Mouse (Mus musculus) MEL (cell line): ENCODE data around the gene Pxylp1. TPM values are rescaled to one million over a fixed set of nuclear protein-coding genes. Genes with fewer than 3 reads are reported as not detected.
A peak's percentile ranks its signal among the peaks of the same experiment; 100 is the strongest.

Experiments
- DNase-seq: peaks from one replicate; pipeline ENCODE4 v3.0.0; 2011; ENCODE audit warnings: low read depth, low spot score
- H3K27ac ChIP-seq: 2 replicates; pipeline ENCODE4 v1.5.1; 2012; ENCODE audit warnings: low read depth, mild to moderate bottlenecking, control low read depth, low read length, moderate library complexity; ENCODE audit not compliant: control insufficient read depth
- H3K27me3 ChIP-seq, 2 experiments: fragments of 150-350 bp in 1 of 2; sonication (generic) in 1 of 2; 2 replicates each; pipeline ENCODE4 v1.6.1; 2012; ENCODE audit warnings: low read length in 2 of 2, mild to moderate bottlenecking in 2 of 2, improper control_type of control experiment in 1 of 2, moderate library complexity in 1 of 2; ENCODE audit not compliant: insufficient read depth in 2 of 2, control insufficient read depth in 1 of 2
- H3K36me3 ChIP-seq, 2 experiments: 2 replicates each; pipeline ENCODE4 v1.6.1; 2012 to 2014; ENCODE audit warnings: low read length in 2 of 2, improper control_type of control experiment in 1 of 2, inconsistent platforms in 1 of 2, mild to moderate bottlenecking in 1 of 2; ENCODE audit not compliant: insufficient read depth in 2 of 2, control insufficient read depth in 1 of 2
- H3K4me1 ChIP-seq, 2 experiments: fragments of 150-350 bp in 1 of 2; sonication (generic) in 1 of 2; 2 replicates each; pipeline ENCODE4 v1.6.1; 2012; ENCODE audit warnings: low read length in 2 of 2, improper control_type of control experiment in 1 of 2, mild to moderate bottlenecking in 1 of 2; ENCODE audit not compliant: insufficient read depth in 2 of 2, control insufficient read depth in 1 of 2
- H3K4me3 ChIP-seq, 2 experiments: fragments of 150-350 bp in 1 of 2; sonication (generic) in 1 of 2; 2 replicates each; pipeline ENCODE4 v1.5.1; 2012; ENCODE audit warnings: low read depth in 2 of 2, low read length in 2 of 2, mild to moderate bottlenecking in 2 of 2, moderate library complexity in 2 of 2, control low read depth in 1 of 2, improper control_type of control experiment in 1 of 2; ENCODE audit not compliant: control insufficient read depth in 1 of 2, insufficient read depth in 1 of 2
- H3K79me2 ChIP-seq: 2 replicates; pipeline ENCODE4 v1.6.1; 2012; ENCODE audit warnings: mild to moderate bottlenecking, low read length, moderate library complexity; ENCODE audit not compliant: control insufficient read depth, poor library complexity, insufficient read depth
- H3K9ac ChIP-seq: 2 replicates; pipeline ENCODE4 v1.6.1; 2012; ENCODE audit warnings: low read depth, mild to moderate bottlenecking, control low read depth, low read length, moderate library complexity; ENCODE audit not compliant: control insufficient read depth, poor library complexity, severe bottlenecking
- H3K9me3 ChIP-seq: fragments of 150-350 bp; sonication (generic); replicated peaks from 2 replicates; pipeline ENCODE4 v1.6.1; 2012; ENCODE audit warnings: mild to moderate bottlenecking, low read length, improper control_type of control experiment, moderate library complexity; ENCODE audit not compliant: insufficient read depth
- CHD1 ChIP-seq: IDR thresholded peaks from 2 replicates; pipeline ENCODE4 v1.6.1; 2012; ENCODE audit warnings: low read depth, mild to moderate bottlenecking, inconsistent platforms, low read length, improper control_type of control experiment
- CHD2 ChIP-seq: IDR thresholded peaks from 2 replicates; pipeline ENCODE4 v1.6.1; 2011; ENCODE audit warnings: low read length, improper control_type of control experiment
- CTCF ChIP-seq, 3 experiments: IDR thresholded peaks in 2 of 3; conservative IDR thresholded peaks in 1 of 3; 2 replicates each; pipeline ENCODE4 v1.5.1; 2011 to 2012; ENCODE audit warnings: low read length in 3 of 3, low read depth in 2 of 3, mild to moderate bottlenecking in 2 of 3, improper control_type of control experiment in 1 of 3, inconsistent platforms in 1 of 3, mixed read lengths in 1 of 3, moderate library complexity in 1 of 3; ENCODE audit not compliant: control insufficient read depth in 1 of 3, insufficient read depth in 1 of 3, poor library complexity in 1 of 3, severe bottlenecking in 1 of 3
- ELF1 ChIP-seq: IDR thresholded peaks from 2 replicates; pipeline ENCODE4 v1.6.1; 2014; ENCODE audit warnings: low read depth, mild to moderate bottlenecking, inconsistent platforms, low read length, improper control_type of control experiment, moderate library complexity
- EP300 ChIP-seq, 2 experiments: IDR thresholded peaks; 2 replicates each; pipeline ENCODE4 v1.6.1; 2011; ENCODE audit warnings: improper control_type of control experiment in 2 of 2, low read length in 2 of 2, low read depth in 1 of 2, mild to moderate bottlenecking in 1 of 2
- ETS1 ChIP-seq: IDR thresholded peaks from 2 replicates; pipeline ENCODE4 v1.6.1; 2012; ENCODE audit warnings: low read depth, mild to moderate bottlenecking, inconsistent platforms, low read length, improper control_type of control experiment, moderate library complexity
- GATA1 ChIP-seq: IDR thresholded peaks from 2 replicates; pipeline ENCODE4 v1.6.1; 2011; ENCODE audit warnings: low read depth, low read length, improper control_type of control experiment
- HCFC1 ChIP-seq: IDR thresholded peaks from 2 replicates; pipeline ENCODE4 v1.6.1; 2012; ENCODE audit warnings: low read depth, mild to moderate bottlenecking, inconsistent platforms, low read length, improper control_type of control experiment, moderate library complexity
- MAFK ChIP-seq: IDR thresholded peaks from 2 replicates; pipeline ENCODE4 v1.6.1; 2011; ENCODE audit warnings: low read depth, mild to moderate bottlenecking, low read length, improper control_type of control experiment, borderline replicate concordance
- MAX ChIP-seq: IDR thresholded peaks from 2 replicates; pipeline ENCODE4 v1.6.1; 2011; ENCODE audit warnings: low read length, improper control_type of control experiment
- MEF2A ChIP-seq: IDR thresholded peaks from 2 replicates; pipeline ENCODE4 v1.6.1; 2014; ENCODE audit warnings: low read depth, mild to moderate bottlenecking, inconsistent platforms, low read length, improper control_type of control experiment; ENCODE audit not compliant: poor library complexity, insufficient replicate concordance, severe bottlenecking; ENCODE audit errors: extremely low read depth
- MXI1 ChIP-seq: IDR thresholded peaks from 2 replicates; pipeline ENCODE4 v1.6.1; 2011; ENCODE audit warnings: mild to moderate bottlenecking, low read depth, low read length, improper control_type of control experiment
- MYC ChIP-seq: IDR thresholded peaks from 2 replicates; pipeline ENCODE4 v1.6.1; 2011; ENCODE audit warnings: low read depth, mild to moderate bottlenecking, low read length, improper control_type of control experiment, moderate library complexity
- POLR2AphosphoS2 ChIP-seq: IDR thresholded peaks from 2 replicates; pipeline ENCODE4 v1.6.1; 2011; ENCODE audit warnings: low read length, improper control_type of control experiment
- RAD21 ChIP-seq: IDR thresholded peaks from 2 replicates; pipeline ENCODE4 v1.6.1; 2011; ENCODE audit warnings: mild to moderate bottlenecking, low read depth, low read length, improper control_type of control experiment
- RCOR1 ChIP-seq: IDR thresholded peaks from 2 replicates; pipeline ENCODE4 v1.6.1; 2012; ENCODE audit warnings: low read depth, mild to moderate bottlenecking, inconsistent platforms, low read length, improper control_type of control experiment
- SIN3A ChIP-seq: IDR thresholded peaks from 2 replicates; pipeline ENCODE4 v1.6.1; 2012; ENCODE audit warnings: low read length, improper control_type of control experiment, inconsistent platforms
- SMC3 ChIP-seq: IDR thresholded peaks from 2 replicates; pipeline ENCODE4 v1.6.1; 2011; ENCODE audit warnings: low read depth, low read length, improper control_type of control experiment
- TCF12 ChIP-seq: IDR thresholded peaks from 2 replicates; pipeline ENCODE4 v1.6.1; 2014; ENCODE audit warnings: low read depth, mild to moderate bottlenecking, inconsistent platforms, low read length, improper control_type of control experiment, moderate library complexity
- ZC3H11A ChIP-seq: IDR thresholded peaks from 2 replicates; pipeline ENCODE4 v1.6.1; 2012; ENCODE audit warnings: low read depth, mild to moderate bottlenecking, inconsistent platforms, low read length, improper control_type of control experiment
- ZNF384 ChIP-seq: IDR thresholded peaks from 2 replicates; pipeline ENCODE4 v1.6.1; 2012; ENCODE audit warnings: low read depth, mild to moderate bottlenecking, inconsistent platforms, low read length, improper control_type of control experiment
- polyA plus RNA-seq, 2 experiments: library from polyadenylated mRNA; stranded (reverse) in 1 of 2; unstranded in 1 of 2; fragments of >175 nt in 1 of 2; fragments of >200 nt in 1 of 2; gene quantifications; 2 replicates each; pipeline versions ENCODE4 v1.2.1 to v1.2.4; 2012; ENCODE audit warnings: low replicate concordance in 2 of 2, low read depth in 1 of 2; ENCODE audit not compliant: insufficient read length in 2 of 2, insufficient read depth in 1 of 2, missing spikeins in 1 of 2
- total RNA-seq: library from RNA; depleted of rRNA; stranded (reverse); fragments of 300-350 nt; gene quantifications from 2 replicates; pipeline ENCODE4 v1.2.3, GENCODE M21; 2012

Pxylp1 gene
- total and polyA plus RNA-seq, 3 experiments, result 5.7 to 9.9 TPM; not detected in 1

- Histone ChIP-seq H3K27me3 (no peaks in the 10 kb centered on the region), H3K9ac (no peak overlapping the region), H3K79me2 (no peaks in the 10 kb centered on the region), H3K36me3 (no peaks in the 10 kb centered on the region), H3K27ac (no peak overlapping the region), H3K9me3 (no peaks in the 10 kb centered on the region)
- peak; percentile 92 for DNase-seq
- TF ChIP-seq ETS1 (0 out of 2 replicates have a peak, but pooled peaks have one; percentile 24), RCOR1 (0 out of 2 replicates have a peak, but pooled peaks have one; percentile 4), CHD1 (no peak), CHD2 (no peak), ZC3H11A (peak; percentile 90), SMC3 (peak; percentile 97), ELF1 (0 out of 2 replicates have a peak, but pooled peaks have one; percentile 24), RAD21 (peak; percentile 95), HCFC1 (peak; percentile 47; the same call in 1 of the 2 replicates), EP300 (IDR thresholded peaks at IDR 0.05; ENCODE audit: low read depth in 1 of 2, low read length in 2 of 2) (peak in 1 of 2 experiments; percentile 49; a peak in 2 of 4 replicates), GATA1 (peak; percentile 62), SIN3A (no peak), CTCF (IDR thresholded peaks at IDR 0.05 in 2 of 3, conservative IDR thresholded peaks at IDR 0.05 in 1 of 3; ENCODE audit: control insufficient read depth in 1 of 3, insufficient read depth in 1 of 3, low read depth in 2 of 3, low read length in 3 of 3, poor library complexity in 1 of 3, severe bottlenecking in 1 of 3) (peak; percentile 91 to 100 (median 94)), MEF2A (no peak), MAFK (no peak), POLR2AphosphoS2 (no peak), MXI1 (no peak), MAX (peak; percentile 51; the same call in 1 of the 2 replicates), ZNF384 (no peak), TCF12 (no peak), MYC (no peak)
- TF ChIP-seq, all 39 proteins: peak for 11
- Histone ChIP-seq H3K4me1 (peaks cover 0 to 6% of the 10 kb centered on the region in 2 experiments; a peak in 2 of 4 replicates), H3K4me3 (peak overlapping the region; percentile 24 to 44; a peak in 2 of 4 replicates)
These were observed 24.4 kb upstream of the Pxylp1 start for GRCm38 (mm10) chr9:96916620-96917538.
